Mouse (Mus musculus) stomach, postnatal 0 days (tissue): Measurements from ENCODE around the gene Arrb1.

Experiments
- CTCF ChIP-seq: IDR thresholded peaks from 2 replicates; pipeline ENCODE4 v1.5.1; 2016; ENCODE audit warnings: antibody characterized with exemption, low read depth, mild to moderate bottlenecking, moderate library complexity
- EP300 ChIP-seq: optimal IDR thresholded peaks from 2 replicates; pipeline ENCODE3; 2016; ENCODE audit warnings: antibody characterized with exemption

DNA sequence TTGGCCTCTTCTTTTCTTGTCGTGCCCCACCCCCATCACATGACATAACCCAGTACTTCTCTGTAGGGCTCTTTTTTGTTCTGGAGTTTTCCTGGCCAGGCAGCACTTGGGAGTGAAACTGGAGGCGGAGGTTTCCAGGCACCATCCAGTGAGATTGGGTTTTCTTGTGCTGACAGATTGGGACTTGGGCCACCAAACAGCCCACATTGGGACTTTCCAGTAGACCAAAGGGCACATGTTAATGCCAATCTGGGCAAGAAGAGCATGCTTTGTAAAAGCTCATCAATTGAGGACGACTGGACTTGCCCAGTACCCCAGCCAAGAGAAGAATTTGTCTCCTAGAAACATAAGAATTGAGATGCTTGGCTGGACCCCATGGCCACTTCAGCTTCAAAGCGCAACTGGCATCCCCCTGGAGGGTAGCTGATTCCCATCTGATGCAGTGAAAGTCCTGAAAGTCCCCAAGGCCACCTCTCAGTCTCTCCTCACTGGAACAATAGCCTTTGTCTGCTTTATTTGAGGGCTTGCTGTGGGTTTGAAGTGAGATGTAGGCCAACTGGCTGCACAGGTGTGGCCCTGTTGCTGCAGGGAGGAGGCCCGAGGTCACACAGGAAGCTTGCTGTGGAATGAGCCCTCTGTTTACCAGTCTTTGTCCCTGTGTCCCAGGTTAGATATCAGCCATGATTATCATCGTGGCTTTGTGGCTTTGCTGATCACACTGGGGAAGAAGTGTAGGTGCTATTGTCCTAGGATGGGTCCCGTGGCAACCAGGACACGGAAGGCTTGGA lies 68.8 kb downstream of the Arrb1 start:
- TF ChIP-seq CTCF: no peak
- TF ChIP-seq EP300: no peak
